Comparison of ENCODE assay signal across 7 mouse cellular contexts in the genomic region with DNA sequence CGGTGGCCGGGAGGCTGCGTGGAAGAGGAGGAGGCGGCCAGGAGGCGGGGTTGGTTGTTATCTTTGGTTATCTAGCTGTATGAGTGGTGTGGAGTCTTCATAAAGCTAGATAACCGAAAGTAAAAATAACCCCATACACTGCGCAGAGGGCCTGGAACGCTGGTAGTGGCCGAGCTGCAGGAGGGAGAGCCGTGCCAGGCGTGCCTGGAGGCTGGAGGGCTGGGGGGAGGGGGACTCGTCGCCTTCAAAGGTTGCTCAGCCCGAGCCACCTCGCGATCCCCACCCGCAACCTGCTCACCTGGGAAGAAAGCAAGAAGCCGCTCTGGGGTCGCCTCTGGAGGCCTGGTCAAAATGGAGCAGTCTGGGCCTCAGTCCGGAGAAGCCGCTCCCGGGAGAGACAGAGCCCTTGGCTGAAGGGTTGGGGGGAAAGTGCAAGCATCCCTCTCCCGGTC. TPM values are rescaled to one million over a fixed set of nuclear protein-coding genes. Genes with fewer than 3 reads are reported as not detected.
DNase-seq lines count a peak whose midpoint lies in the region; ATAC-seq lines count a peak whose summit lies in the region.

No protein-coding gene starts in this region.

- 1% methylated on average over 23 of the region's 23 CpGs for WGBS in lung, embryonic 15.5 days
- WGBS in midbrain, embryonic 15.5 days = 4% methylated on average over 23 of the region's 23 CpGs

- ATAC-seq in lung, embryonic 15.5 days (ENCODE audit: borderline replicate concordance, extremely low read depth, low FRiP score, low TSS enrichment) = no peak; the same call in 1 of the 2 replicates
- no peak for ATAC-seq in midbrain, embryonic 15.5 days (replicated peaks)

- H3K9ac ChIP-seq in lung, embryonic 15.5 days = no peak overlapping the region
- peak overlapping the region; percentile 48 for H3K9ac ChIP-seq in midbrain, embryonic 15.5 days

- no peaks in the 10 kb centered on the region for H3K9me3 ChIP-seq in lung, embryonic 15.5 days
- no peaks in the 10 kb centered on the region for H3K9me3 ChIP-seq in midbrain, embryonic 15.5 days

- intact Hi-C loops in left cerebral cortex, postnatal 36 days (cut with DNase I) = loop anchor here (2.0 kb wide), 1 partner anchor 15 kb away; no protein-coding TSS in a partner anchor

- H3K4me2 ChIP-seq in lung, embryonic 15.5 days = peak overlapping the region; percentile 48
- H3K4me2 ChIP-seq in midbrain, embryonic 15.5 days = peak overlapping the region; percentile 63

- DNase-seq in lung, postnatal 25 days (ENCODE audit: low spot score) = no peak
- peak; percentile 80 to 87 for DNase-seq in cerebellum, postnatal 14 days
- DNase-seq in induced T-regulatory cell, adult 2 months (ENCODE audit: low read depth) = peak; percentile 59
- no peak for DNase-seq in left cerebral cortex, postnatal 36 days (ENCODE audit: low spot score in 2 of 2)
- DNase-seq in right cerebral cortex, adult 18-20 months = no peak

- H3K4me3 ChIP-seq in lung, embryonic 15.5 days = peak overlapping the region; percentile 32
- peak overlapping the region; percentile 47 for H3K4me3 ChIP-seq in midbrain, embryonic 15.5 days

- H3K27me3 ChIP-seq in lung, embryonic 15.5 days = peaks cover 98% of the 10 kb centered on the region
- peaks cover 31% of the 10 kb centered on the region for H3K27me3 ChIP-seq in midbrain, embryonic 15.5 days (replicated peaks)

- H3K4me1 ChIP-seq in lung, embryonic 15.5 days = peaks cover 12% of the 10 kb centered on the region
- H3K4me1 ChIP-seq in midbrain, embryonic 15.5 days = peaks cover 45% of the 10 kb centered on the region

- no peak overlapping the region for H3K27ac ChIP-seq in lung, embryonic 15.5 days
- peak overlapping the region; percentile 76 for H3K27ac ChIP-seq in midbrain, embryonic 15.5 days

- no peaks in the 10 kb centered on the region for H3K36me3 ChIP-seq in lung, embryonic 15.5 days
- H3K36me3 ChIP-seq in midbrain, embryonic 15.5 days (replicated peaks) = no peaks in the 10 kb centered on the region

RNA-seq across cellular contexts. Expression of a gene that starts 38.9 kb away (rescaled TPM):
- polyA plus RNA-seq in lung, embryonic 15.5 days (2015; fragmentation: Nextera tagmentation; extraction: Ambion mirVana) = 0.34 and 0.42 TPM in 2 replicates
- polyA plus RNA-seq in midbrain, embryonic 15.5 days (2015; fragmentation: Nextera tagmentation; extraction: Ambion mirVana) = 0.14 TPM in 2 replicates
- total RNA-seq in left cerebral cortex, postnatal 36 days (2021) = not detected

Comparison
In these comparisons a context has a peak if more than half of its experiments do, and no peak if none do; other contexts are left out.
1. DNase-seq: peak in cerebellum, postnatal 14 days (2 of 2) and induced T-regulatory cell, adult 2 months (single experiment); none in lung, postnatal 25 days (single experiment), left cerebral cortex, postnatal 36 days (0 of 2) and right cerebral cortex, adult 18-20 months (single experiment).